Mouse (Mus musculus) CH12F3 (cell line): ENCODE data around the gene Cdc25b.
"Not testable (repeated sequence)": the region's sequence is repeated elsewhere in the genome, so short reads cannot be mapped to it uniquely, and the experiment has no call there.

Source experiments
- in situ Hi-C: fragments of 300-500 bp; cut with MboI; formaldehyde crosslinking; loops from 2 replicates; pipeline ENCODE4 v1.14.3; 2020; ENCODE audit warnings: low sequenced_read_pairs

Cdc25b gene

GRCm38 (mm10) chr2:131223569-131223968 is 36.8 kb downstream of the Cdc25b start:
- in situ Hi-C loops, result no loop called here

GRCm38 (mm10) chr2:131225178-131225577 is 38.4 kb downstream of the Cdc25b start:
- in situ Hi-C loops, result no loop called here

- in situ Hi-C loops, result not testable (repeated sequence)
These were observed 39.9 kb downstream of the Cdc25b start for GRCm38 (mm10) chr2:131226669-131227068.

- in situ Hi-C loops, result no loop called here
These were observed 40.5 kb downstream of the Cdc25b start for GRCm38 (mm10) chr2:131227243-131227642.

- in situ Hi-C loops, result no loop called here
These were observed 45.8 kb downstream of the Cdc25b start for GRCm38 (mm10) chr2:131232558-131232957.

- in situ Hi-C loops, result no loop called here
These were observed 46.8 kb downstream of the Cdc25b start, which contains the start of gene Mavs for GRCm38 (mm10) chr2:131233307-131234126. Gene Mavs (plus strand): TSS chr2:131234063.

- in situ Hi-C loops, result no loop called here
These were observed 47.4 kb downstream of the Cdc25b start for GRCm38 (mm10) chr2:131234127-131234650.

GRCm38 (mm10) chr2:131234970-131235635 is 48.4 kb downstream of the Cdc25b start:
- in situ Hi-C loops, result no loop called here

GRCm38 (mm10) chr2:131242180-131242579 is 55.4 kb downstream of the Cdc25b start:
- in situ Hi-C loops, result no loop called here

- in situ Hi-C loops, result no loop called here
These were observed 56.2 kb downstream of the Cdc25b start for GRCm38 (mm10) chr2:131242929-131243328.
